Mouse (Mus musculus) kidney, adult 18-20 months (tissue): ENCODE data around the gene Gm13287.
"Not testable (repeated sequence)": the region's sequence is repeated elsewhere in the genome, so short reads cannot be mapped to it uniquely, and the experiment has no call there.

Experiments
- DNase-seq: peaks from one replicate; pipeline ENCODE4 v3.0.0; 2021

Gene Gm13287

DNA sequence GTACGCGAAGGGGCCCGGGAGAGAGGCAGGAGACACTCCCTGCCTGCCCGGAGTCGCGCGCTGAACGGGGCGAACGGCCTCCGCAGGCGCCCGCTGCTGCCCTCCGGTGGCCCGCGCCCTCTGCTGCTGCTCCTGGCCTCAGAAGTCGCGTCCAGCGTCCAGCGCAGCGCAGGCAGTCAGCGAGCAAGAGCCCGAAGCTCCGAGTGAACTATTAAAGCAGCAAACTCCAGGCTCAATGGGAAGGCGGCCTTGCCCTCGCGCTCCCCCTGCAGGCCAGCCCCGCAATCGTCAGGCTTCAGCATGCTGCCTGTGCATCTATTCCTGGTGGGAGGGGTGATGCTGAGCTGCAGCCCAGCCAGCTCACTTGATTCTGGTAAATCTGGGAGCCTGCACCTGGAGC lies at the start of gene Gm13287:
Gm13287 (plus strand) TSS at position 301 of the 400 bp plus-strand sequence.
- not testable (repeated sequence) for DNase-seq

DNA sequence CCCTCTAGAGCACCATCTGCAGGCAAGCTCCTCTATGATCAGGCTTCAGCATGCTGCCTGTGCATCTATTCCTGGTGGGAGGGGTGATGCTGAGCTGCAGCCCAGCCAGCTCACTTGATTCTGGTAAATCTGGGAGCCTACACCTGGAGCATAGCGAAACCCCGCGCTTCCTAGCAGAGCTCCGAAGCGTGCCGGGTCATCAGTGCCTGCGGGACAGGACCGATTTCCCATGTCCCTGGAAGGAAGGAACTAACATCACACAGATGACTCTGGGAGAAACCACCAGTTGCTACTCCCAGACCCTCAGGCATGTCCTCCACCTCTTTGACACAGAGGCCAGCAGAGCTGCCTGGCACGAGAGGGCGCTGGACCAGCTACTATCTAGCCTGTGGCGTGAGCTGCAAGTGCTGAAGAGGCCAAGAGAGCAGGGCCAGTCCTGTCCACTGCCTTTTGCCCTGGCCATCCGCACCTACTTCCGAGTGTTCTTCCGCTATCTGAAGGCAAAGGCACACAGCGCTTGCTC lies 48.2 kb upstream of the Gm13287 start, which contains the start of gene Gm13271:
Gm13271 (plus strand) TSS at position 51 of the 523 bp plus-strand sequence.
- peak; percentile 65 for DNase-seq

DNA sequence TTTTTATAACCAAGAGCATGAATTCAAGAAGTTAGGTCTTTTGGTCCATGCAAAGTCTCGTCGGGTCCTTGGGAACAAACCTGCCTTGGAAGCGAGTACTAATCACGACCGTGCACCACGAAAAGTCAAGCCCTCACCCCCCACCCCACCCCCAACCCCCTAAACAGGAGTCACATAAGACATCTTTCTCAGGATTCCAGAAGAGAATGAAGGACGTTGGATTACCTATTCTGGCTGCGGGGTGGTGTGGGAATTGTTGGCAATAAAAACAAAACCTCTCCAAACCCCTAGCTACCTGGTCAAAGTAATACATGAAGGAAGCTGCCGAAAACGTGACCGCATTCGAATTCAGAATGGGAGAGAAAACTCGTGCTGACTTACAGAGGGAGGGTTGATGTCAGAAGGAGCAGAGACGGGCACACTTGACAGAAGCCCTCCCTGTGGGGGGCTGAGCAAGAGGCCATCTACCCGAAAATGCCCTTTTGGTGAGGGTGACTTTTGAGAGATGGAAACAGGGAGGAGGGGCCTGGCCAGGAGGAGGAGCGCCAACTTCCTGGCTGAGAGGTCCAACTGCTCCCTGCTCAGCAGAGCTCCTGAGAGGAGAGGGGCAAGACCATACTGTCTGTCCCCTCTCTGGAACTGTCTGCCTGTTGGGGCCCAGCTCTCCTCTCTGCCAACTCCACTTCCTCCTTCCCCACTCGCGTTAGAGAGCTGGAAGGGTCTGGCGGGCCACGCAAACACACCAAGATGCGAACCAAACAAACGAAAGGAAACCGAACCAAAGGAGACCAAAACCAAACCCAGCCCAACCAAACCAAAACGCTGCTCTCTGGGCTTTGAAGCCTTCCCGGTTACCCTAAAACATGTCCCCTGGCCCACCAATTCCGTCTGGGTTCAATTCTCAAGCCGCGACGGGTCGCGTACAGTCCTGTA lies 46.2 kb upstream of the Gm13287 start:
- peak; percentile 54 for DNase-seq

DNA sequence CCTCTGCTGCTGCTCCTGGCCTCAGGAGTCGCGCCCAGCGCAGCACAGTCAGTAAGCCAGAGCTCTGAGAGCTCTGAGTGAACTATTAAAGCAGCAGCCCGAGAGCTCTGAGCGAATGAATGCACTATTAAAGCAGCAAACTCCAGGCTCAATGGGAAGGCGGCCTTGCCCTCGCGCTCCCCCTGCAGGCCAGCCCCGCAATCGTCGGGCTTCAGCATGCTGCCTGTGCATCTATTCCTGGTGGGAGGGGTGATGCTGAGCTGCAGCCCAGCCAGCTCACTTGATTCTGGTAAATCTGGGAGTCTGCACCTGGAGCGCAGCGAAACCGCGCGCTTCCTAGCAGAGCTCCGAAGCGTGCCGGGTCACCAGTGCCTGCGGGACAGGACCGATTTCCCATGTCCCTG lies 45.4 kb upstream of the Gm13287 start:
- DNase-seq, result peak; percentile 93

DNA sequence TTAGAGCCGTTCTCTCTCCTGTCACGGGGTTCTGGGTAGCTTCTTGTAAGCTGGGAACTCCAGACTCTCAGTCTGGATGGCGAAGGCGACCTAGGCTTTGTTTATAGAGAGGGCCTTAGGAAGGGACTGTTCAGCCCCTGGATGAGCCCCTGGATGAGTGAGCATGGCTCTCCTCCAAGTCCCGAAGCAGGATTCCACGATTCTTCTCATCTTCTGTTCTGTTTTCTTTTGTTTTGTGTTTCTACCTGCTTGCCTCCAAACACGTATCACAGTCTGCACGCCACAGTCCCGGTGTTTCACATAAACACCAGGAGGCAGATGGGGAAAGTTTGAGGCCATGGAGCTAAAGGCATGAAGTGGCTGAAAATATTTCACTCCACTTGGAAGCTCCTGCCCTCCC lies 44.3 kb upstream of the Gm13287 start:
- not testable (repeated sequence) for DNase-seq

DNA sequence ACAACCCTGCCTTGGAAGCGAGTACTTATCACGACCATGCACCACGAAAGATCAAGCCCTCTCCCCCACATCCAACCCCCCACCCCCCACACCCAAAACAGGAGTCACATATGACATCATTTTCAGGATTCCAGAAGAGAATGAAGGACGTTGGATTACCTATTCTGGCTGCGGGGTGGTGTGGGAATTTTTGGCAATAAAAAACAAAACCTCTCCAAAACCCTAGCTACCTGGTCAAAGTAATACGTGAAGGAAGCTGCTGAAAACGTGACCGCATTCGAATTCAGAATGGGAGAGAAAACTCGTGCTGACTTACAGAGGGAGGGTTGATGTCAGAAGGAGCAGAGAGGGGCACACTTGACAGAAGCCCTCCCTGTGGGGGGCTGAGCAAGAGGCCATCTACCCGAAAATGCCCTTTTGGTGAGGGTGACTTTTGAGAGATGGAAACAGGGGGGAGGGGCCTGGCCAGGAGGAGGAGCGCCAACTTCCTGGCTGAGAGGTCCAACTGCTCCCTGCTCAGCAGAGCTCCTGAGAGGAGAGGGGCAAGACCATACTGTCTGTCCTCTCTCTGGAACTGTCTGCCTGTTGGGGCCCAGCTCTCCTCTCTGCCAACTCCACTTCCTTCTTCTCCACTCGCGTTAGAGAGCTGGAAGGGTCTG lies 43.3 kb upstream of the Gm13287 start, which contains the start of gene Gm13283:
Gm13283 (plus strand) TSS at position 510 of the 659 bp plus-strand sequence.
- peak; percentile 35 for DNase-seq

DNA sequence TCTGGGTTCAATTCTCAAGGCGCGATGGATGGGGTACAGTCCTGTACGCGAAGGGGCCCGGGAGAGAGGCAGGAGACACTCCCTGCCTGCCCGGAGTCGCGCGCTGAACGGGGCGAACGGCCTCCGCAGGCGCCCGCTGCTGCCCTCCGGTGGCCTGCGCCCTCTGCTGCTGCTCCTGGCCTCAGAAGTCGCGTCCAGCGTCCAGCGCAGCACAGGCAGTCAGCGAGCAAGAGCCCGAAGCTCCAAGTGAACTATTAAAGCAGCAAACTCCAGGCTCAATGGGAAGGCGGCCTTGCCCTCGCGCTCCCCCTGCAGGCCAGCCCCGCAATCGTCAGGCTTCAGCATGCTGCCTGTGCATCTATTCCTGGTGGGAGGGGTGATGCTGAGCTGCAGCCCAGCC lies 42.6 kb upstream of the Gm13287 start:
- DNase-seq, result peak; percentile 81

DNA sequence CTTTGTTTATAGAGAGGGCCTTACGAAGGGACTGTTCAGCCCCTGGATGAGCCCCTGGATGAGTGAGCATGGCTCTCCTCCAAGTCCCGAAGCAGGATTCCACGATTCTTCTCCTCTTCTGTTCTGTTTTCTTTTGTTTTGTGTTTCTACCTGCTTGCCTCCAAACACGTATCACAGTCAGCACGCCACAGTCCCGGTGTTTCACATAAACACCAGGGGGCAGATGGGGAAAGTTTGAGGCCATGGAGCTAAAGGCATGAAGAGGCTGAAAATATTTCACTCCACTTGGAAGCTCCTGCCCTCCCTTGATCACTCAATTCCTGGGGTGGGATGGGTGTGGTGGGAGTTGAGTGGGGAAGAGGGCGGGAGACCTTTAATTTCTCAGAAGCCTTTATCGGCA lies 41.3 kb upstream of the Gm13287 start:
- peak; percentile 48 for DNase-seq

DNA sequence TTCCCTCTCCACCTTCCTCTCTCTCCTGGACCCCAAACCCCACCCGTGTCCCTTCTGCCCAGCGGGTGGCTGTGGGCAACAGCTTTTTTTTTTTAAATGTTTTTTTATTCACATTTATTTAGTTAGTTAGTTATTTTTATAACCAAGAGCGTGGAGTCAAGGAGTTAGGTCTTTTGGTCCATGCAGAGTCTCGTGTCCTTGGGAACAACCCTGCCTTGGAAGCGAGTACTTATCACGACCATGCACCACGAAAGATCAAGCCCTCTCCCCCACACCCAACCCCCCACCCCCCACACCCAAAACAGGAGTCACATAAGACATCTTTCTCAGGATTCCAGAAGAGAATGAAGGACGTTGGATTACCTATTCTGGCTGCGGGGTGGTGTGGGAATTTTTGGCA lies 40.7 kb upstream of the Gm13287 start:
- peak; percentile 13 for DNase-seq

DNA sequence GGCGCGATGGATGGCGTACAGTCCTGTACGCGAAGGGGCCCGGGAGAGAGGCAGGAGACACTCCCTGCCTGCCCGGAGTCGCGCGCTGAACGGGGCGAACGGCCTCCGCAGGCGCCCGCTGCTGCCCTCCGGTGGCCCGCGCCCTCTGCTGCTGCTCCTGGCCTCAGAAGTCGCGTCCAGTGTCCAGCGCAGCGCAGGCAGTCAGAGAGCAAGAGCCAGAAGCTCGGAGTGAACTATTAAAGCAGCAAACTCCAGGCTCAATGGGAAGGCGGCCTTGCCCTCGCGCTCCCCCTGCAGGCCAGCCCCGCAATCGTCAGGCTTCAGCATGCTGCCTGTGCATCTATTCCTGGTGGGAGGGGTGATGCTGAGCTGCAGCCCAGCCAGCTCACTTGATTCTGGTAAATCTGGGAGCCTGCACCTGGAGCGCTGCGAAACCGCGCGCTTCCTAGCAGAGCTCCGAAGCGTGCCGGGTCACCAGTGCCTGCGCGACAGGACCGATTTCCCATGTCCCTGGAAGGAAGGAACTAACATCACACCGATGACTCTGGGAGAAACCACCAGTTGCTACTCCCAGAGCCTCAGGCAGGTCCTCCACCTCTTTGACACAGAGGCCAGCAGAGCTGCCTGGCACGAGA lies 39.6 kb upstream of the Gm13287 start:
- peak; percentile 68 for DNase-seq

DNA sequence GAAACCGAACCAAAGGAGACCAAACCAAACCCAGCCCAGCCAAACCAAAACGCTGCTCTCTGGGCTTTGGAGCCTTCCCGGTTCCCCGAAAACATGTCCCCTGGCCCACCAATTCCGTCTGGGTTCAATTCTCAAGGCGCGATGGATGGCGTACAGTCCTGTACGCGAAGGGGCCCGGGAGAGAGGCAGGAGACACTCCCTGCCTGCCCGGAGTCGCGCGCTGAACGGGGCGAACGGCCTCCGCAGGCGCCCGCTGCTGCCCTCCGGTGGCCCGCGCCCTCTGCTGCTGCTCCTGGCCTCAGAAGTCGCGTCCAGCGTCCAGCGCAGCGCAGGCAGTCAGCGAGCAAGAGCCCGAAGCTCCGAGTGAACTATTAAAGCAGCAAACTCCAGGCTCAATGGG lies 29.5 kb upstream of the Gm13287 start, which contains the start of gene Gm13290:
Gm13290 (plus strand) TSS at position 301 of the 400 bp plus-strand sequence.
- not testable (repeated sequence) for DNase-seq

DNA sequence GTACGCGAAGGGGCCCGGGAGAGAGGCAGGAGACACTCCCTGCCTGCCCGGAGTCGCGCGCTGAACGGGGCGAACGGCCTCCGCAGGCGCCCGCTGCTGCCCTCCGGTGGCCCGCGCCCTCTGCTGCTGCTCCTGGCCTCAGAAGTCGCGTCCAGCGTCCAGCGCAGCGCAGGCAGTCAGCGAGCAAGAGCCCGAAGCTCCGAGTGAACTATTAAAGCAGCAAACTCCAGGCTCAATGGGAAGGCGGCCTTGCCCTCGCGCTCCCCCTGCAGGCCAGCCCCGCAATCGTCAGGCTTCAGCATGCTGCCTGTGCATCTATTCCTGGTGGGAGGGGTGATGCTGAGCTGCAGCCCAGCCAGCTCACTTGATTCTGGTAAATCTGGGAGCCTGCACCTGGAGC lies 26.4 kb upstream of the Gm13287 start, which contains the start of gene Gm13289:
Gm13289 (plus strand) TSS at position 301 of the 400 bp plus-strand sequence.
- DNase-seq, result not testable (repeated sequence)

DNA sequence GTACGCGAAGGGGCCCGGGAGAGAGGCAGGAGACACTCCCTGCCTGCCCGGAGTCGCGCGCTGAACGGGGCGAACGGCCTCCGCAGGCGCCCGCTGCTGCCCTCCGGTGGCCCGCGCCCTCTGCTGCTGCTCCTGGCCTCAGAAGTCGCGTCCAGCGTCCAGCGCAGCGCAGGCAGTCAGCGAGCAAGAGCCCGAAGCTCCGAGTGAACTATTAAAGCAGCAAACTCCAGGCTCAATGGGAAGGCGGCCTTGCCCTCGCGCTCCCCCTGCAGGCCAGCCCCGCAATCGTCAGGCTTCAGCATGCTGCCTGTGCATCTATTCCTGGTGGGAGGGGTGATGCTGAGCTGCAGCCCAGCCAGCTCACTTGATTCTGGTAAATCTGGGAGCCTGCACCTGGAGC lies 23.5 kb upstream of the Gm13287 start, which contains the start of gene Gm13272:
Gm13272 (plus strand) TSS at position 301 of the 400 bp plus-strand sequence.
- DNase-seq, result not testable (repeated sequence)

DNA sequence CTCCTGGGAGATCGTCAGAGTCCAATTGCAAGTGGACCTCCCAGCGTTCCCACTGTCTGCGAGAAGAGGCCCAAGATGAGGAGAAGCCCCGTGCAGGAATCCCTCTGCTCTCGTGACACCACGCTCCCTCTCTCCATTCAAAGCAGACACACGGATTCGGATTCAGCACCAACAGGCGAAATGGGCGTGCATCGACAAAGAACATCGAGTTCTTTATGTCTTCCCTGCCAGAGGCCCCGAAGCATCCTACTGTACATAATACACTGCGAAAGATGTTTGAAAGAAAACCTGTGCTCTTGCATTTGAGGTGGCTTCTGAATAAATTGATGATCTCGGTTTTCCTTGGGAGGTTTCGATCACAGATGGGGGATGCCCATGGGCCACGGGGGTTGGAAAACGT lies 22.7 kb upstream of the Gm13287 start:
- DNase-seq, result not testable (repeated sequence)

DNA sequence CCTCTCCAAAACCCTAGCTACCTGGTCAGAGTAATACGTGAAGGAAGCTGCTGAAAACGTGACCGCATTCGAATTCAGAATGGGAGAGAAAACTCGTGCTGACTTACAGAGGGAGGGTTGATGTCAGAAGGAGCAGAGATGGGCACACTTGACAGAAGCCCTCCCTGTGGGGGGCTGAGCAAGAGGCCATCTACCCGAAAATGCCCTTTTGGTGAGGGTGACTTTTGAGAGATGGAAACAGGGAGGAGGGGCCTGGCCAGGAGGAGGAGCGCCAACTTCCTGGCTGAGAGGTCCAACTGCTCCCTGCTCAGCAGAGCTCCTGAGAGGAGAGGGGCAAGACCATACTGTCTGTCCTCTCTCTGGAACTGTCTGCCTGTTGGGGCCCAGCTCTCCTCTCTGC lies 21.2 kb upstream of the Gm13287 start, which contains the start of gene Ifnz:
Ifnz (plus strand) TSS at position 301 of the 400 bp plus-strand sequence.
- DNase-seq, result not testable (repeated sequence)

DNA sequence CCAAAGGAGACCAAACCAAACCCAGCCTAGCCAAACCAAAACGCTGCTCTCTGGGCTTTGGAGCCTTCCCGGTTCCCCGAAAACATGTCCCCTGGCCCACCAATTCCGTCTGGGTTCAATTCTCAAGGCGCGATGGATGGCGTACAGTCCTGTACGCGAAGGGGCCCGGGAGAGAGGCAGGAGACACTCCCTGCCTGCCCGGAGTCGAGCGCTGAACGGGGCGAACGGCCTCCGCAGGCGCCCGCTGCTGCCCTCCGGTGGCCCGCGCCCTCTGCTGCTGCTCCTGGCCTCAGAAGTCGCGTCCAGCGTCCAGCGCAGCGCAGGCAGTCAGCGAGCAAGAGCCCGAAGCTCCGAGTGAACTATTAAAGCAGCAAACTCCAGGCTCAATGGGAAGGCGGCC lies 20.7 kb upstream of the Gm13287 start:
- not testable (repeated sequence) for DNase-seq

DNA sequence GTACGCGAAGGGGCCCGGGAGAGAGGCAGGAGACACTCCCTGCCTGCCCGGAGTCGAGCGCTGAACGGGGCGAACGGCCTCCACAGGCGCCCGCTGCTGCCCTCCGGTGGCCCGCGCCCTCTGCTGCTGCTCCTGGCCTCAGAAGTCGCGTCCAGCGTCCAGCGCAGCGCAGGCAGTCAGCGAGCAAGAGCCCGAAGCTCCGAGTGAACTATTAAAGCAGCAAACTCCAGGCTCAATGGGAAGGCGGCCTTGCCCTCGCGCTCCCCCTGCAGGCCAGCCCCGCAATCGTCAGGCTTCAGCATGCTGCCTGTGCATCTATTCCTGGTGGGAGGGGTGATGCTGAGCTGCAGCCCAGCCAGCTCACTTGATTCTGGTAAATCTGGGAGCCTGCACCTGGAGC lies 17.6 kb upstream of the Gm13287 start, which contains the start of gene Gm13276:
Gm13276 (plus strand) TSS at position 301 of the 400 bp plus-strand sequence.
- not testable (repeated sequence) for DNase-seq

DNA sequence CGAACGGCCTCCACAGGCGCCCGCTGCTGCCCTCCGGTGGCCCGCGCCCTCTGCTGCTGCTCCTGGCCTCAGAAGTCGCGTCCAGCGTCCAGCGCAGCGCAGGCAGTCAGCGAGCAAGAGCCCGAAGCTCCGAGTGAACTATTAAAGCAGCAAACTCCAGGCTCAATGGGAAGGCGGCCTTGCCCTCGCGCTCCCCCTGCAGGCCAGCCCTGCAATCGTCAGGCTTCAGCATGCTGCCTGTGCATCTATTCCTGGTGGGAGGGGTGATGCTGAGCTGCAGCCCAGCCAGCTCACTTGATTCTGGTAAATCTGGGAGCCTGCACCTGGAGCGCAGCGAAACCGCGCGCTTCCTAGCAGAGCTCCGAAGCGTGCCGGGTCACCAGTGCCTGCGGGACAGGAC lies 14.7 kb upstream of the Gm13287 start, which contains the start of gene Gm13277:
Gm13277 (plus strand) TSS at position 231 of the 400 bp plus-strand sequence.
- DNase-seq, result peak; percentile 74

DNA sequence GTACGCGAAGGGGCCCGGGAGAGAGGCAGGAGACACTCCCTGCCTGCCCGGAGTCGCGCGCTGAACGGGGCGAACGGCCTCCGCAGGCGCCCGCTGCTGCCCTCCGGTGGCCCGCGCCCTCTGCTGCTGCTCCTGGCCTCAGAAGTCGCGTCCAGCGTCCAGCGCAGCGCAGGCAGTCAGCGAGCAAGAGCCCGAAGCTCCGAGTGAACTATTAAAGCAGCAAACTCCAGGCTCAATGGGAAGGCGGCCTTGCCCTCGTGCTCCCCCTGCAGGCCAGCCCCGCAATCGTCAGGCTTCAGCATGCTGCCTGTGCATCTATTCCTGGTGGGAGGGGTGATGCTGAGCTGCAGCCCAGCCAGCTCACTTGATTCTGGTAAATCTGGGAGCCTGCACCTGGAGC lies 11.8 kb upstream of the Gm13287 start, which contains the start of gene Gm13278:
Gm13278 (plus strand) TSS at position 301 of the 400 bp plus-strand sequence.
- DNase-seq, result not testable (repeated sequence)

DNA sequence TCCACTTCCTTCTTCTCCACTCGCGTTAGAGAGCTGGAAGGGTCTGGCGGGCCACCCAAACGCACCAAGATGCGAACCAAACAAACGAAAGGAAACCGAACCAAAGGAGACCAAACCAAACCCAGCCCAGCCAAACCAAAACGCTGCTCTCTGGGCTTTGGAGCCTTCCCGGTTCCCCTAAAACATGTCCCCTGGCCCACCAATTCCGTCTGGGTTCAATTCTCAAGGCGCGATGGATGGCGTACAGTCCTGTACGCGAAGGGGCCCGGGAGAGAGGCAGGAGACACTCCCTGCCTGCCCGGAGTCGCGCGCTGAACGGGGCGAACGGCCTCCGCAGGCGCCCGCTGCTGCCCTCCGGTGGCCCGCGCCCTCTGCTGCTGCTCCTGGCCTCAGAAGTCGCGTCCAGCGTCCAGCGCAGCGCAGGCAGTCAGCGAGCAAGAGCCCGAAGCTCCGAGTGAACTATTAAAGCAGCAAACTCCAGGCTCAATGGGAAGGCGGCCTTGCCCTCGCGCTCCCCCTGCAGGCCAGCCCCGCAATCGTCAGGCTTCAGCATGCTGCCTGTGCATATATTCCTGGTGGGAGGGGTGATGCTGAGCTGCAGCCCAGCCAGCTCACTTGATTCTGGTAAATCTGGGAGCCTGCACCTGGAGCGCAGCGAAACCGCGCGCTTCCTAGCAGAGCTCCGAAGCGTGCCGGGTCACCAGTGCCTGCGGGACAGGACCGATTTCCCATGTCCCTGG lies 8.9 kb upstream of the Gm13287 start, which contains the start of gene Gm13275:
Gm13275 (plus strand) TSS at position 552 of the 740 bp plus-strand sequence.
- peak; percentile 74 for DNase-seq

DNA sequence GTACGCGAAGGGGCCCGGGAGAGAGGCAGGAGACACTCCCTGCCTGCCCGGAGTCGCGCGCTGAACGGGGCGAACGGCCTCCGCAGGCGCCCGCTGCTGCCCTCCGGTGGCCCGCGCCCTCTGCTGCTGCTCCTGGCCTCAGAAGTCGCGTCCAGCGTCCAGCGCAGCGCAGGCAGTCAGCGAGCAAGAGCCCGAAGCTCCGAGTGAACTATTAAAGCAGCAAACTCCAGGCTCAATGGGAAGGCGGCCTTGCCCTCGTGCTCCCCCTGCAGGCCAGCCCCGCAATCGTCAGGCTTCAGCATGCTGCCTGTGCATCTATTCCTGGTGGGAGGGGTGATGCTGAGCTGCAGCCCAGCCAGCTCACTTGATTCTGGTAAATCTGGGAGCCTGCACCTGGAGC lies 6.0 kb upstream of the Gm13287 start, which contains the start of gene Gm13279:
Gm13279 (plus strand) TSS at position 301 of the 400 bp plus-strand sequence.
- DNase-seq, result not testable (repeated sequence)
